Mouse (Mus musculus) Muller cell, postnatal 12 days (primary cell): ENCODE data around the gene Tubgcp2.

Experiments
- DNase-seq: peaks from one replicate; pipeline ENCODE4 v3.0.0-alpha.2; 2015; ENCODE audit errors: inconsistent ontology term

The Tubgcp2 gene

DNA sequence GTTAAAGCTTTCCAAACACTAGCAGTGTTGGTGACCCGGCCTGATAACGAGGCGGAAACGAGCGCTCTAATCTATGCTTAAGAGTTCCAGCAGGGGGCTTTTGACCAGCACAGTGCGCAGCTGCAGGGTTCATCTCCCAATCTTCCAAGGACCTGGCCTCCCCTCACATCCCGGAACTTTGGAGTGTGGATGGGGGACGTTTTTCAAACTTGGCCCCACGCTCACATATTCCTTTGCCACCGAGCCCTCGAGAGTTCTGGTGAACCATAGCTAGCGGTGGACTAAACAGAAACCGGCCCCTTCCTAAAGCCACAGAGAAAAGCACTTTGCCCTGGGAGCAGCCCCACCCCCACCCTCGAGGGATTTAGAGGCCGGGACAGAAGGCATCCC is 86.6 kb downstream of the Tubgcp2 start:
- no peak for DNase-seq

DNA sequence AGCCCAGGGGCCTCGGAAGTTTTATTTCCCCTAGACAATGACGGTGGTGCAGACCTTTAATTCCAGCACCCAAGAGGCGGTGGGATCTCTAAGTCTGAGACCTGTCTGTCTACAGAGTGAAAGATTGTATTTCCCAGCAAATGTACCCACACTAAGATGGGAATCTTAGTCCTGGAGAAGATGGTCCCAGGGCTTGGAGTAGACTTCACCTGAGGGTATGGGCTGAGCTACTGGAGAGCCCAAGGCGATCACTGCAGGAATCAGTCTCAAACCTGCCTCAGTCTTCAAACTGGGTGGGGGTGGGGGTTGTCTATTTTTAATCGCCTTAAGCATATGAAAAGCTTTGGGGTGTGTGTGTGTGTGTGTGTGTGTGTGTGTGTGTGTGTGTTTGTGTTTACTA is 90.4 kb downstream of the Tubgcp2 start:
- no peak for DNase-seq
